Mouse (Mus musculus) A20 (cell line): Measurements from ENCODE around the gene Pik3ca.

Experiments
- DNase-seq: peaks from one replicate; pipeline ENCODE4 v3.0.0-alpha.2; 2011; ENCODE audit warnings: low read depth, low spot score

Pik3ca gene

DNA sequence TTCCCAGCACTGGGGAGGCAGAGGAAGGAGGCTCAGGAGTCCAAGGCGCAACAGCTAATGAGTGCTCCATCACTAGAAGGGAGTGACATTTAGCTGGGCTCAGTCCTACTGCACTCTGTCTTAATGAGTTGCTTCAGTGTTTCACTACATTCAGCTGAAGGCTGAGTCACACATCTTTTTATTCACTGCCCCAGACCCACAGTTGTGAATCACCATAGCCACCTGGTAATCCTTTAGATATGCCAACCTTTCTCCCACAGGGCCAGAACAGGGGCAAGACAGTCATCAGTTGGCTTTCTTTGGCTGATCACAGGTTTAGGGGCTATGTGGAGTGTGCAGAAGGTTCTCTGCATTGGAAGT, 99.2 kb downstream of the Pik3ca start:
- DNase-seq: no peak

DNA sequence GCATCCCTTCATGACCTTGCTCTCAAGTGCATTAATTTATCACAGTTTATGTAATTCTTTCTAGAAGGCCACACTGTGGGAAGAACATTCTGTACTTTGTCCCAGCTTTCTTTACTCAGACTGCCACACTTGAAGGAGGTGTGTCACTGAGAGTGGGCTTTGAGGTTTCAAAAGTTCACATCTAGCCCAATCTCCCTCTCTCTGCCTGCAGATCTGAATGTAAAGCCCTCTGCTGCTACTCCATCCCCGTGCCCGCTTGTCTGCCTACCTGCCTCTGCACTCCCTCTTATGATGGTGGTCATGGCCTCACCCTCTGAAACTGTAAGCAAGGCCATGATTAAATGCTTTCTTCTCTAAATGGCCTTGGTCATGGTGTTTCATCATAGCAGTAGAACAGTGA, 102.9 kb downstream of the Pik3ca start:
- DNase-seq: no peak

DNA sequence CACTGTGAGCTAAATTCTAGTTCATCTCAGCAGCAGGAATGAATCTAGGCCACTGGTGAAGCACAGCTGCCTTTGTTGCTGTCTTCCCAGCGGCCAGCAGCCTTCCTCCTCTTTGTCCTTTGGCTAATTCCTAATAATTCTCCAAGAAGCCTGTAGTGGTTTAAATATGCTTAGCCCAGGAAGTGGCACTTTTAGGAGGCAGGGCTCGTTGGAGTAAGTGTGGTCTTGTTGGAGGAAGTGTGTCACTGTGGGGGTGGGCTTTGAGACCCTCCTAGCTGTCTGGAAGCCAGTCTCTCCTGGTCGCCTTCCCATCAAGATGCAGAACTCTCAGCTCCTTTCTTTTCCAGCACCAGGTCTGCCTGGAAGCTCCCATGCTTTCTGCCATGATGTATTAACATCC, 108.4 kb downstream of the Pik3ca start:
- no peak for DNase-seq

DNA sequence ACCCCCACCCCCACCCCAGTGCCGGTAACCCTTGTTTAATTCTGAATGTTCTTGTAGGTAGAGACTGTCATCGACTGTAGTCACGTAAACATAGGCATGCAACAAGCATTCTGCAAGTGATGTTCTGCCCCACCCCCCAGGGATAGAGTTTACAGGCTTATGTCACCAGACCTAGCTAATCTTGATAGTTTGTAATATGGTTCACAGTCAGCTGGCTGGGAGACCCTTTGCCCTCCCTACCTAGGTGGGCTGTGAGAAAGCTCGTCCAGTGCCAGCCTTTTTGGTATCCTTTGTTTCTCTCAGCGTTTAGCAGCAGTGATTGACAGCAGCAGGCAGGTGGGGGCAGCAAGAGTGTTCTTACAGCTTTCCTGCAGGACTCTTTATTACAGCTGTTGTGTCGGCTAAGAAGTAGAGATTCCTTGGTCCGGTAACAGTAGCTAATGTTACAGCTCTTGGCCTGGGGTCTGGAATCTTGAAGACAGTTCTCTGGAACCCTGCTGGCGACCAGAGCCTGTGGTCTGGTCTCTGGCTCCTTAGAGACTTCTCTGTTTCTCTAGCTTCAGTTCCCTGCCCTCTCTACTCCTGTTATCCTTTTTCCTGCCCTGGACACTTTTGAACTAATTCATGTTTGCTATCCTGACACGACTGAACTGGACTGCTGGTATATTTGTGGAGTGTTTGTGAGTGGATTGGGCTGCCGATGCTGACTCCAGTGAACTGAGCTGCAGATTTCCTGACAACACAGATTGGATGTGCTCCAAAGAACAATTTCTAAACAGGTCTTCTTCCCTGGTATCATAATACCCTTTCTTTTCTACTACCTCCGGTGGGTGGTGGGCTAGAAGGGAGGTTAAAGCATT, 109.1 kb downstream of the Pik3ca start:
- no peak for DNase-seq

DNA sequence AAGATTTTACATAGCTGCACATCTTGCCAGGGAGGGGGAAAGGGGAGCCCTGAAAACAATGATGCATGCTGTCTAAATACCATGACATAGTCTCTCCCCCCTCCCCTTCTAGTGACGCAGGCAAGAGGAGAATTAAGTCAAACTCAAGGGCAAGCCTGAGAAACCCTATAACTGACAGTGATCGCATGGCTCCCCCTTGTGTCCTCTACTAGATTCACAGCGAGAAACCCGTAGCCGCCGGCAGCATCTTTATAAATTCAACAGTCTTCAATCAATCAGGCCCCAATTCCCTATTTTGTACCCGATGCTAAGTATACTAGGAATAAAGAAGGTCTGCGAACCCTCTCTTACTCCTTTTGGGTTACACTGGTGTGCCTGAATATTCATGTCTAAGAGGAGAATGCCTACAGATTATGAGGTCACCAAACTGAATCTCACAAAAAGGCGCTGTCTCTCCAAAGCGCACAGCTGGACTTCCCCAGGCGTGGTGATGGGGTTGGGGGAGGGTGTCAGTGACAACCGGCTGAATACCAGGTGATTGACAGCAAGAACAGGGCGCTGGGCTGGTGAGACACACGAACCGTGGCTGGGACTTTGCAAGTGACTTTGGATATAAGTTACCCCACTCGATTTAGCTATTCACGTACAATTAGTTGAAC, 111.3 kb downstream of the Pik3ca start:
- DNase-seq: peak; percentile 91

DNA sequence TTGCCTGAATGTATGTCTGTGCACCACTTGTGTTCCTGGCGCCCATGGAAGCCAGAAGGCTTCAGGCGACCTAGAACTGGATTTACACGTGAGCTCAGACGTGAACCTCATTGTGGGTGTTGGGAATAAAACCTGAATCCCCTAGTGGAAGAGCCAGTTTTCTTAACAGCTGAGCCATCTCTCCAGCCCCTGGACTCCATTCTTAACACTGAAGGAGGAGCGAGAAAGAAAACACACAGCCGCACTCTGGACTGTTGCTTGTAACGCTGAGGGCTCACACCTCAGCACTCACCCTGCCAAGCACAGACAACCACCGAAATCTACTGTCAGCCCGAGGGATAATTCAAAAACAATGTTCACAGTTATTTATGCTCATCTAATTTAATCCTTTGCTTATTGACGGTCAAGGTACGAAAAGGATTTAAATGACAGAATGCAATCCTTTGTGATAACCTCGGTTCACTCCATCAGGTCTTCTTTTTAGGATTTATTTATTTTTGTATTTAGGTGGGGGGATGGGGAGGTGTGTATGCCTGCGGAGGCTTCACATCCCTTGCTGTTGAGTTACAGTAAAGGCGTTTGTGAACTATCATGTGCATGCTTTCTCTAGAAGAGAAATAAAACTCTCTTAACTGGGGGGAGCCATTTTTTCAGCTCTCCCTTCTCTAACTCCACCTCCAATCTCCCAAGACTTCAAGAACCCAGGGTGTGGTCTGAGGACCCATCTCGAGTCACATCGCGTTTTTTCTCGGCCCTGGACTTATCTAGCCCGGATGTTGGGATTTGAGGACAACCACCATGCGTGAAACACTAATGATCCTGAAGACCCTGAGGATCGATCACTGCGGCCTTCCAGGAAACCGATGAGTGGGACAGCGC, 112.3 kb downstream of the Pik3ca start, which contains the start of gene Zfp639:
Zfp639 (plus strand) TSS at position 764 of the 879 bp plus-strand sequence.
- DNase-seq: peak; percentile 71

DNA sequence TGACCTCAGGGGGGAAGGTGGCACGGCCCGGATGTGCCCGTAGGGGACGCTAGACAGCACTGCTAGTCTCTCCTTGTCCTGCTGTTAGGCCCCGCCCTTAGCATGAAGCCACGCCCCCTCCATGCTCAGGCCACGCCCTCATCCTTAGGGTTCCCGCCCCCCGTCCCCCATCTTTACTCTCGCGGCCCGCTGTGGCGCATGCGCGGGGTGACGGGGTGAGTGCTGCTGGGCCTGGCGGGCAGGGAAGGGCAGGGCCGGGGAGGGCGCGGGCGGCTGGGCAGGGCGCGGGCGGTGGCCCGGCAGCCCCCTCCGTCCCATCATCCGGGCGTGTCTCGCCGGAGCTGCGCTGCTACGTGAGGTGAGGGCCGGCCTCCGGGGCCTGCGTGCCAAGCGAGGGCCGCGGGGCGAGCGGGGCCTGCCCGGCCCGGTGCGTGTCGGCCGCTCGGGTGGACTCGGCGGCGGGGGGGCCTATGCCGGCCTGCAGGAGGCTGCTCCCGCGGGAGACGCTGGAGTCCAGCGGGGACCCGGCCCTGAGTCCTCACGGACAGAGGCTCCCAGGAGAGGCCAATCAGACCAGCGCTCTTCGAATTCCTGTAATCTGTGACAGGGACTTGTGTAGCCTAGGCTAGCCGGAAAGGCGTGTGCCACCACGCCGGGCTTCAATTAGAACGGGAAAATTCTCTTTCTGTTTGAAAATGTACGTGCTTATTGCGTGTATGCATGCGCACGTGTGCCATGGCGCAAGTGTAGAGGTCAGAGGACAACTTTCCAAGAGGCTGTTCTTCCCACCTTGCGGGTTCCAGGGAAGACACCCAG, 113.1 kb downstream of the Pik3ca start:
- peak; percentile 99 for DNase-seq

DNA sequence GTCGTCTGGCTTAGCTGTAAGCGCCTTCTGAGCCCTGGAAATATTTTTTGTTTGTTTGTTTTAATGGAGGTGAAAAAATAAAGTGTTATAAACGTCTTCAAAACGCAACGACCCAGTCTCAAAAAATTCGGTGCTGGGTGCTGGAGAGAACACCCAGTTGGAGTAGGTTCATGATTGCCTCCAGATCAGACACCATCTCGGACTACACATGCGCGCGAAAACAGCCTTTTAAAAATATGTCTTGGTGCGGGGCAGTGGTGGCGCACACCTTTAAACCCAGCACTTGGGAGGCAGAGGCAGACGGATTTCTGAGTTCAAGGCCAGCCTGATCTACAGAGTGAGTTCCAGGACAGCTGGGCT, 113.7 kb downstream of the Pik3ca start:
- peak; percentile 76 for DNase-seq

DNA sequence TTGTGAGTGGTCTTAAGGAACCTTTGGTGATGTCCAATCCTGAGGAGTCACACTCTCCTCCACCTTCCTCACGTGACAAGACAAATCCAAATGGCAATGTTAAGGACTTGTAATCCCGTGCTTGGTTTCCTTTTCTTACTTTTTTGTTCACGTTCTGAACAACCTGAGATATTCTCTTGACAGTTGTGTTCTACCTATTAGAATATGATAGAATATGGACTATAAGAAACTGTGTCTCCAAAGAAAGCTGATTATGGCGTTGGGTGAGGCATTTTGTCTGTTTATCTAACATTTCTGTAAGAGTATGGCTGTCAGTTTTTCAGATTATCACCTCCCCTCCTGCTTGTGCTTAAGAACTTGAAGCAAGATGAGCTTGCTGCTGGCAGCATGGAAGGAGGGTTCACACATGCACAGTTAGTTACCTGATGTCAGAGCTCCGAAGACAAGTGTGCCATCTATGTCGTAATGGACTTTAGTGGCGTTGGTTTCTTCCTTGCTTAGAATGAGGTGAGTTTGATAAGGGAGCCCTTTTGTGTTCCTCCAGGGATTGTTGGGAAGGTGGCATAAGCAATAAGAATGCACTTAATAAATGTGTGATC, 115.3 kb downstream of the Pik3ca start:
- no peak for DNase-seq

DNA sequence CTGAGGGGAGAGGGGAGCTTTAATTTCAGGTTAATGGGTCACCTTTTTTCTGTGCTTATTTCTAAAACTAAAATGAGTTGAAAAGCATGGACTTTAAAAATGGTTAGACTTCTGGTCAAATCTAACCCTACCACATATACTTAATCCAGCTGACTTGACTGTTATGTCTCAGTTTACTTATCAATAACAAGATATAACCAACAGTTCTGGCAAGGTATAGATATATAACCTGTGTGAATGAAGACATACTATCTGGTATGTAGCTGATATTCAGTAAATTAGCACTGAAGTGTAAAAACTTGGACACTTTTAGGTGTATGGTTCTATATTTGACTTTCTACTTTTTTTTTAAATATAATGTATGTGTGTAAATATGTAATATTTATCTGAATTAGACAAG, 116.1 kb downstream of the Pik3ca start:
- no peak for DNase-seq
